Mouse (Mus musculus): ENCODE results near the gene Btbd35f26.
"Not testable (repeated sequence)": the region's sequence is repeated elsewhere in the genome, so short reads cannot be mapped to it uniquely, and the experiment has no call there.

The Btbd35f26 gene

GRCm38 (mm10) chrX:31336154-31336553 is at the start of gene Btbd35f26:
Btbd35f26 (plus strand) TSS chrX:31336454.
- DNase-seq (ENCODE audit: low read depth, low spot score) = not testable (repeated sequence)

DNA sequence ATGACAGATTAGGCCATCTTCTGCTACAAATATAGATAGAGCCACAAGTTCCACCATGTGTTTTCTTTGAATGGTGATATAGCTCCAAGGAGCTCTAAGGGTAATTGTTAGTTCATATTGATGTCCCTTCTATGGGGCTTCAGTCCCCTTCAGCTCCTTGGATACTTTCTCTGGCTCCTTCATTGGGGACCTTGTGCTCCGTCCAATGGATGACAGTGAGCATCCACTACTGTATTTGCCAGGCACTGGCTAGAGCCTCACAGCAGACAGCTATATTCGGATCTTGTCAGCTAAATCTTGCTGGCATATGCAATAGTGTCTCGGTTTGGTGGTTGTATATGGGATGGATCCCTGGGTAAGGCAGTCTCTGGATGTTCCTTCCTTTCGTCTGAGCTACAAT is 5.7 kb downstream of the Btbd35f26 start:
- DNase-seq (ENCODE audit: low read depth, low spot score) = not testable (repeated sequence)

DNA sequence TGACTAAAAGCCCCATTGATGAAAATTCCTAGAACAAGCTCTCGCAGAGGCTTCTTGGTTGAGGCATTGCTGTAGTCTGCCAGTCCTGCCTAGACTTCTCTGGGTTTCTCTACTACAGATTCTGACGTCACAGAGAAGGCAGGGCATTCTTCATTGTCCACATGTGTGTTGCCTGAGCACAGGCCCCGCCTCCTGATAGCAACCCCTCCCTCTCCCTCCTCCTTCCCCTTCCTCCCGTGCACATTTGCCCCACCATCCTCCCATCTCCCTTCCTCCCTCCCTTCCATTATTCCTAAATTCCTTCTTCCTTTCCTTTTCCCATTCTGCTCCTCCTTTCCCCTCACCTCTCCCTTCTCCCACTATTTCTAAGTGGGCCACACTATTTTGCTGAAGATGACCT is 47.6 kb downstream of the Btbd35f26 start, which contains the start of gene Btbd35f19:
TSS of gene Btbd35f19 (minus strand) at position 101 of the 400 bp plus-strand sequence.
- not testable (repeated sequence) for DNase-seq (ENCODE audit: low read depth, low spot score)
